ENCODE assay signal across 27 mouse cellular contexts in genomic region chr6:102121676-102122075, GRCm38 (mm10).
"Had no signal": no experiment of that assay in that cellular context is flagged by ENCODE, and none has a peak within 500 bp of the region (broad histone marks: within the 10 kb centered on the region; RNA-seq: fewer than 3 reads in every experiment).

No protein-coding gene starts in this region.

- H3K36me3 ChIP-seq: embryonic facial prominence, embryonic 10.5 days; embryonic facial prominence, embryonic 12.5 days; embryonic facial prominence, embryonic 13.5 days; embryonic facial prominence, embryonic 15.5 days; forebrain, embryonic 10.5 days; forebrain, embryonic 12.5 days; forebrain, embryonic 15.5 days; heart, embryonic 10.5 days had no signal

- H3K27ac ChIP-seq: embryonic facial prominence, embryonic 10.5 days; embryonic facial prominence, embryonic 12.5 days; embryonic facial prominence, embryonic 13.5 days; embryonic facial prominence, embryonic 15.5 days; forebrain, embryonic 10.5 days; forebrain, embryonic 12.5 days; forebrain, embryonic 13.5 days; forebrain, embryonic 15.5 days; gastrocnemius, adult 2 months; heart, adult 2 months; heart, embryonic 10.5 days had no signal

- H3K9ac ChIP-seq: embryonic facial prominence, embryonic 12.5 days; embryonic facial prominence, embryonic 13.5 days; embryonic facial prominence, embryonic 15.5 days; forebrain, embryonic 12.5 days; forebrain, embryonic 13.5 days; forebrain, embryonic 15.5 days; forebrain, postnatal 0 days had no signal

- H3K4me2 ChIP-seq: embryonic facial prominence, embryonic 12.5 days; embryonic facial prominence, embryonic 13.5 days; embryonic facial prominence, embryonic 15.5 days; forebrain, embryonic 12.5 days; forebrain, embryonic 13.5 days; forebrain, embryonic 15.5 days; heart, embryonic 11.5 days had no signal

- H3K4me1 ChIP-seq: embryonic facial prominence, embryonic 10.5 days; embryonic facial prominence, embryonic 12.5 days; embryonic facial prominence, embryonic 13.5 days; embryonic facial prominence, embryonic 15.5 days; forebrain, embryonic 10.5 days; forebrain, embryonic 12.5 days; forebrain, embryonic 13.5 days; forebrain, embryonic 15.5 days; heart, embryonic 10.5 days had no signal

- H3K4me3 ChIP-seq: embryonic facial prominence, embryonic 10.5 days; embryonic facial prominence, embryonic 12.5 days; embryonic facial prominence, embryonic 13.5 days; embryonic facial prominence, embryonic 15.5 days; erythroblast, embryonic 14.5 days; forebrain, embryonic 10.5 days; forebrain, embryonic 12.5 days; forebrain, embryonic 13.5 days; forebrain, embryonic 15.5 days; gastrocnemius, adult 2 months; heart, adult 2 months; heart, embryonic 10.5 days had no signal

- H3K27me3 ChIP-seq: embryonic facial prominence, embryonic 12.5 days; embryonic facial prominence, embryonic 13.5 days; embryonic facial prominence, embryonic 15.5 days; forebrain, embryonic 12.5 days; forebrain, embryonic 13.5 days; forebrain, embryonic 15.5 days had no signal

- ATAC-seq: forebrain, embryonic 13.5 days; forebrain, embryonic 14.5 days; forebrain, embryonic 15.5 days; forebrain, embryonic 16.5 days; forebrain, postnatal 0 days had no signal

- H3K9me3 ChIP-seq: embryonic facial prominence, embryonic 10.5 days; embryonic facial prominence, embryonic 12.5 days; embryonic facial prominence, embryonic 13.5 days; embryonic facial prominence, embryonic 15.5 days; forebrain, embryonic 10.5 days; forebrain, embryonic 12.5 days; forebrain, embryonic 13.5 days; forebrain, embryonic 15.5 days; heart, embryonic 10.5 days had no signal

- DNase-seq: cerebellum, postnatal 10 days; cerebellum, postnatal 14 days; cerebellum, postnatal 25 days; cerebellum, postnatal 36 days; embryo, embryonic 11 days; forebrain, postnatal 0 days; gastrocnemius, adult 2 months; gastrocnemius, postnatal 10 days; gastrocnemius, postnatal 14 days; gastrocnemius, postnatal 25 days; gastrocnemius, postnatal 36 days; heart, adult 11 months; heart, adult 18-20 months; heart, adult 2 months had no signal
